Mouse (Mus musculus): ENCODE measurements around the gene Lasp1.

Lasp1 gene

GRCm38 (mm10) chr11:97810970-97811369 lies 12.2 kb downstream of the Lasp1 start:
- no peak for DNase-seq (ENCODE audit: low read depth)

GRCm38 (mm10) chr11:97811569-97812362 lies 13.0 kb downstream of the Lasp1 start:
- DNase-seq (ENCODE audit: low read depth) = no peak

GRCm38 (mm10) chr11:97812491-97812921 lies 13.7 kb downstream of the Lasp1 start:
- no peak for DNase-seq (ENCODE audit: low read depth)

- DNase-seq (ENCODE audit: low read depth) = no peak
Observed at GRCm38 (mm10) chr11:97813085-97813484, 14.3 kb downstream of the Lasp1 start.

- DNase-seq (ENCODE audit: low read depth) = no peak
Observed at GRCm38 (mm10) chr11:97813746-97814515, 15.1 kb downstream of the Lasp1 start.

- no peak for DNase-seq (ENCODE audit: low read depth)
Observed at GRCm38 (mm10) chr11:97815736-97816135, 16.9 kb downstream of the Lasp1 start.

- no peak for DNase-seq (ENCODE audit: low read depth)
Observed at GRCm38 (mm10) chr11:97816176-97816575, 17.4 kb downstream of the Lasp1 start.

GRCm38 (mm10) chr11:97816916-97817315 lies 18.1 kb downstream of the Lasp1 start:
- DNase-seq (ENCODE audit: low read depth) = no peak

GRCm38 (mm10) chr11:97817379-97817778 lies 18.6 kb downstream of the Lasp1 start:
- DNase-seq (ENCODE audit: low read depth) = no peak

GRCm38 (mm10) chr11:97818003-97818402 lies 19.2 kb downstream of the Lasp1 start:
- no peak for DNase-seq (ENCODE audit: low read depth)

- no peak for DNase-seq (ENCODE audit: low read depth)
Observed at GRCm38 (mm10) chr11:97818571-97818970, 19.8 kb downstream of the Lasp1 start.

GRCm38 (mm10) chr11:97819102-97819501 lies 20.3 kb downstream of the Lasp1 start:
- DNase-seq (ENCODE audit: low read depth) = no peak

GRCm38 (mm10) chr11:97819923-97820322 lies 21.1 kb downstream of the Lasp1 start:
- no peak for DNase-seq (ENCODE audit: low read depth)

- no peak for DNase-seq (ENCODE audit: low read depth)
Observed at GRCm38 (mm10) chr11:97820840-97821239, 22.0 kb downstream of the Lasp1 start.

GRCm38 (mm10) chr11:97821401-97822064 lies 22.7 kb downstream of the Lasp1 start:
- no peak for DNase-seq (ENCODE audit: low read depth)

GRCm38 (mm10) chr11:97822840-97823603 lies 24.2 kb downstream of the Lasp1 start:
- DNase-seq (ENCODE audit: low read depth) = no peak

- no peak for DNase-seq (ENCODE audit: low read depth)
Observed at GRCm38 (mm10) chr11:97824168-97824567, 25.4 kb downstream of the Lasp1 start.

GRCm38 (mm10) chr11:97824895-97825294 lies 26.1 kb downstream of the Lasp1 start:
- no peak for DNase-seq (ENCODE audit: low read depth)

- DNase-seq (ENCODE audit: low read depth) = no peak
Observed at GRCm38 (mm10) chr11:97825295-97825694, 26.5 kb downstream of the Lasp1 start.

- DNase-seq (ENCODE audit: low read depth) = no peak
Observed at GRCm38 (mm10) chr11:97825971-97826370, 27.2 kb downstream of the Lasp1 start.

- no peak for DNase-seq (ENCODE audit: low read depth)
Observed at GRCm38 (mm10) chr11:97826414-97826813, 27.6 kb downstream of the Lasp1 start.

- DNase-seq (ENCODE audit: low read depth) = no peak
Observed at GRCm38 (mm10) chr11:97827654-97828053, 28.9 kb downstream of the Lasp1 start.

Data from c-Kit-positive CD71-positive TER-119-negative erythroid progenitor cells, embryonic 14.5 days (primary cell).